Mouse (Mus musculus) layer of hippocampus, adult 11-12 months (tissue): Measurements from ENCODE around the gene Syce2.

ENCODE experiments used
- DNase-seq: peaks from one replicate; pipeline ENCODE4 v3.0.0; 2022; ENCODE audit warnings: low spot score

Gene Syce2

GRCm38 (mm10) chr8:84844397-84845070, 27.4 kb upstream of the Syce2 start:
- DNase-seq = no peak

GRCm38 (mm10) chr8:84845355-84846093, 26.4 kb upstream of the Syce2 start:
- no peak for DNase-seq

GRCm38 (mm10) chr8:84846094-84846721, 25.7 kb upstream of the Syce2 start:
- DNase-seq = peak; percentile 51

GRCm38 (mm10) chr8:84846722-84847572, 25.0 kb upstream of the Syce2 start, which contains the start of gene Calr:
Gene Calr (minus strand): TSS chr8:84846934.
- peak; percentile 100 for DNase-seq

- no peak for DNase-seq
Measured at GRCm38 (mm10) chr8:84847684-84848435, 24.1 kb upstream of the Syce2 start.

- DNase-seq = no peak
Measured at GRCm38 (mm10) chr8:84856434-84856833, 15.5 kb upstream of the Syce2 start.

- peak; percentile 94 for DNase-seq
Measured at GRCm38 (mm10) chr8:84856864-84857441, 15.0 kb upstream of the Syce2 start, which contains the start of gene Farsa. Gene Farsa (plus strand): TSS chr8:84856989.

GRCm38 (mm10) chr8:84872309-84872965, 526 bp downstream of the Syce2 start:
- no peak for DNase-seq

GRCm38 (mm10) chr8:84873016-84873415, 1.1 kb downstream of the Syce2 start:
- no peak for DNase-seq

GRCm38 (mm10) chr8:84874339-84874738, 2.4 kb downstream of the Syce2 start:
- DNase-seq = no peak

GRCm38 (mm10) chr8:84877297-84878035, 5.6 kb downstream of the Syce2 start:
- DNase-seq = no peak

- DNase-seq = no peak
Measured at GRCm38 (mm10) chr8:84878915-84879314, 7.0 kb downstream of the Syce2 start.

GRCm38 (mm10) chr8:84884728-84885127, 12.8 kb downstream of the Syce2 start:
- no peak for DNase-seq

- DNase-seq = no peak
Measured at GRCm38 (mm10) chr8:84888280-84888679, 16.4 kb downstream of the Syce2 start.

GRCm38 (mm10) chr8:84889141-84889540, 17.2 kb downstream of the Syce2 start:
- no peak for DNase-seq

- DNase-seq = no peak
Measured at GRCm38 (mm10) chr8:84892993-84893708, 21.2 kb downstream of the Syce2 start.

GRCm38 (mm10) chr8:84893709-84894134, 21.8 kb downstream of the Syce2 start, which contains the start of gene Gcdh:
Gene Gcdh (minus strand): TSS chr8:84893921.
- peak; percentile 94 for DNase-seq

- DNase-seq = no peak
Measured at GRCm38 (mm10) chr8:84895963-84896362, 24.1 kb downstream of the Syce2 start.

- DNase-seq = no peak
Measured at GRCm38 (mm10) chr8:84901071-84901470, 29.2 kb downstream of the Syce2 start.
